Mouse (Mus musculus) lung, adult 10 weeks (tissue): Measurements from ENCODE around the gene Dnaaf3. TPM values are rescaled to one million over a fixed set of nuclear protein-coding genes. Genes with fewer than 3 reads are reported as not detected.

Source experiments
- polyA plus RNA-seq: library from polyadenylated mRNA; stranded (reverse); fragments of 350-450 nt; fragmentation: Illumina TruSeq; extraction: RNeasy Lipid Tissue Mini Kit (QIAGEN cat#74804); gene quantifications from one replicate; pipeline ENCODE4 v1.2.3, GENCODE M21; 2014; ENCODE audit warnings: low read depth, low replicate concordance; ENCODE audit not compliant: insufficient read depth

Gene Dnaaf3
- 5.0 TPM for polyA plus RNA-seq

DNA sequence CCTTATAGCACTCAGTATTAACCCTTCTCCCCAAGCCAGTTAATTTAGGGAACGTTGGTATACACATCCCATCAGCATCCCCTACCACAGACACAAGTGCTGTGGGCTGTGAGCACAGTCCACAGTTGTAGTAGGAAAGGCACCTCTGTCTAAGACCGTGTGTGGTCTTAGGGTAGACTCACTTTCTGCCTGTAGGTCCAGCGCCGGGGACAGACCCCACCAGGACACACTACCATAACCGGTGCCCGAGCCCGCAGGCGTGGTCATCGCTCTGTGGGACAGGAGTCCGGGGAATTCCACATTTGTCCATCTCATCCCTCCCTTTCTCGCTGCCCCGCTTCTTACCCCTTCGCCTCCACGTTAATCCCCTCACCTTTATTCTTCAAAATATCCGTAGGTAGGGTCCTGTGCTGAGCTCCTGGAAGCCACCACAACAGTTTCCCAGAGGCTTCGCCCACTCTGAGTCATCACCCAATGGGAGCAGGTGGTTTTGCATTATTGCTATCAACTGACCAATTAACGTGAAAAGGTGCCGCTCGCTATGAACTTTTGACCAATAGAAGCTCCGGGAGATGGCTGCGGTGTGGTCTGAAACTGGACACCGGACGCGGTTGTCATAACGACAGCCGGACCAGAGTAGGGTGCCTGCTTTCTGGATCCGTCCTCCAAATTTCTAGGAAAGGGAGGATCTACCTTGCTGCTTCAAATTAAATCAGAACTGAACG is at the start of gene Dnaaf3:
TSS of gene Dnaaf3 (minus strand) at position 449 of the 725 bp plus-strand sequence.

DNA sequence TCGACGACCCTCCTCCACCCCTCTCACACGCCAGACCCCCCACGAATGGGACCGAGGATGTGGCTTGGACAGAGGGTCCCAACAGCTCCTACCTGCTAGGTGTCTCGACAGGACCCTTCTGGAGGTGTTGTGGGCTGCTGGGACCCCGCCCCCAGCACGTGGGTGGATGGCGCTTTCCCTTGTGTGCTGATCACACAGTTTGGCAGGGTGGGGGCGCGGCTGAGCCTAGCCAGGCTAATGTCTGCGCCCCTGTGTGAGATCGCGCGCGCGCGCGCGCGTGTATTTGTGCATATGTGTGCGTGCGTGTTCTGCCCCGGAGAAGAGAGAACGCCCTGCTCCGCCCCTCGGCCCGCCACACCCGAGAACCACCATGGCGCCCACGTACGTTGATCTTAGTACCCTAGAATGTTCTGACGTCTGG is 15.0 kb upstream of the Dnaaf3 start, which contains the start of gene Syt5:
TSS of gene Syt5 (minus strand) at position 321 of the 421 bp plus-strand sequence.

DNA sequence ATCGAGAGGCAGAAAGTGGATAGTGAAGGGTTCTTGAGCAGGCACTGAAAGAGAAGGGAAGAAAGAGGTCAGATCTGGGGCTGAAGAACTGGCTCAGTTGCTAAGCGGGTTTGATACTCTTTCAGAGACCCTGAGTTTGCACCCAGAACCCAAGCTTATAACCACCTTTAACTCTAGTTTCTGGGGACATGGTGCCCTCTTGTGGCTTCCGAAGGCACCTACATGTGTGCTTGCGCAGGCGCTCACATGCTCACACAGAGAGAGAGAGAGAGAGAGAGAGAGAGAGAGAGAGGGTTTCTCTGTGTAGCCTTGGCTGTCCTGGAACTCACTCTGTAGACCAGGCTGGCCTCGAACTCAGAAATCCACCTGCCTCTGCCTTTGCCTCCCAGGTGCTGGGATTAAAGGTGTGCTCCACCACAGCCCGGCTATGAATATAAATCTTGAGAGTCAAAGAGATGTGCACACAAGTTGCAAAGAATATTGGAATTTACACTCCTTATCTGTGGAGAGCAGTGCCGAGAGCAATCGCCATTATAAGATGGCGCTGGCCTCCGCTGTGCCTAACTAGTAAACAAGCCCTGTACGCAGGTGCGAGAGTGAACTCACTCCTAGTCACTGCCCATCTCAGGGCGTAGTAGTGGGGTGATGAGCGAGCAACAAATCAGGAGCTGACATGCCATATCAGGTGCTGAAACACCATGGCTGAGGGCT is 7.9 kb downstream of the Dnaaf3 start, which contains the start of gene Tnni3:
TSS of gene Tnni3 (minus strand) at position 18 of the 711 bp plus-strand sequence.

DNA sequence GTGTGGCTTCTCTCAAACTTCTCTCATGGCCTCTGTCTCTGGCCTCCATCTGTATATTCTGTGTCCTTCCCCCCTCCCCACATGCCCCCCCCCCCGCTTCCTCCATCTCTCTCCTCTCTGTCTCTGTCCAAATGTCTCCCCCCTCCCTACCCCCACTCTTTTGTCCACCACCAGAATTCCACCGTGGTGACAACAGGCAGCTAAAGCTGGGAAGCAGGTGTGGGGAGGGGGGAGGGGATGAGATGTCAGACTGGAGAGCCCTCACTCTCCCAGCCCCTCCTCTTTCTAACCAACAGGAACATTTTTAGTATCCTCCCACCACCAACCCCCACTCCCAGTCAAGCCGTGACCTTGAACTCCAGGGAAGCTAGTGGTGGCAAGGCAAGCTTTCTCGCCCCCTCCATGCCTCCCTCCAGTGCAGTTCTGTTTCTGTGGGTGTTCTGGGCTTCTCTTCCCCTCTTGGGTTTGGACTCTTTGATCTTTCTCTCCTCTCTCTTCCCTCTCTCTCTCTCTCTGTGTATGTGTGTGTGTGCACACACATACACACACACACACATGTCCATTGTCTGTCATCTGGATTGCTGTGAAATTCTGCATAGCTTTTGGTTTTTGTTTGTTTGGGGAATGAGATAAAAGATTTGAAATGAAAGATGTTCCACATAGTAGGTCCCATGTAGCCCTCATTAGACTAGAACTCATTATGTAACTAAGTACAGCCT is 15.8 kb downstream of the Dnaaf3 start, which contains the start of gene Tnnt1:
TSS of gene Tnnt1 (minus strand) at position 51 of the 719 bp plus-strand sequence.

DNA sequence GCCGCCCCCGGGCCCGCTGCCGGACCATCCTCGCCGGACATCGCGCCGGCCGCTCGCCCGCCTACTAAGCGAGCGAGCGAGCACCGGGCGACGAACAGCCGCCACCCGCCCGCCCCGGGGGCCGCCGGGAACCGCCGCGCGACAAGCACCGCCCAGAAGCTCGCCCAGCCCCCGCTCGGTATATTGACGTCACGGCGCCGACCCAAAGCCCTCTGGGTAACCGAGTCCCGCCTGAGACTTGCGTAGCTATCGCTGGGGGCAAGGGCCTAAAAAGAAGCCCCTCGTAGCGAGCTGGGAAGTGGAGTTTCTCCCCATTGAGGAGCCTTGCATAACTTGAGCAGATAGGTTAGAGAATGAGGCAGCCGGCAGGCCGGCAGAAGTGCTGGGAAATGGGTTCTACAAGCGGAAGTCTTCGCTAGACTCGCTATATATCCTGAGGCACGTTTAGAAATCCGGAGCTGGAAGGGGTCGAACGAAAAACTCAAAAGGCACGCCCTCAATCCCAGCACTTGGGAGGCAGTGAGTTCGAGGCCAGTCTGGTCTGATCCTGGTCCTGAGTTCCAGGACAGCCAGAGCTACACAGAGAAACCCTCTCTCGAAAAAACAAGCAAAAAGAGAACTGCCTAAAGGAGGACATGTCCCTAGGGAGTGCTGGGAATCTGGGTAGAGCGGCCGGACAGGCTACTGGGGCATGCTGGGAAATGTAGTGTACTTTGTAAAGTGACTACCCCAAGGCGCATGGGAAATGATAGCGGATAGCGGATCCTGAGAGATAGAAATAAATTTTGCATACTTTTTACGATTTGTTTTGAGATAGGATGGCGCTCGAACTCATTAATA is 30.5 kb downstream of the Dnaaf3 start, which contains the start of gene Ppp1r12c:
TSS of gene Ppp1r12c (minus strand) at position 123 of the 840 bp plus-strand sequence.

Other genes starting within 250 kb of the Dnaaf3 start
- gene Ncr1, start 194.7 kb downstream of the Dnaaf3 start, polyA plus RNA-seq, result 4.6 TPM
- 0.15 TPM for gene Gp6, start 134.7 kb downstream of the Dnaaf3 start, polyA plus RNA-seq
- 5.5 TPM for gene Rdh13, start 86.8 kb downstream of the Dnaaf3 start, polyA plus RNA-seq
- gene Eps8l1, start 71.8 kb downstream of the Dnaaf3 start, polyA plus RNA-seq, result 16.4 TPM
- gene Ppp1r12c, start 30.8 kb downstream of the Dnaaf3 start, polyA plus RNA-seq, result 87.5 TPM
- 4.2 TPM for gene Tnnt1, start 16.1 kb downstream of the Dnaaf3 start, polyA plus RNA-seq
- gene Tnni3, start 8.2 kb downstream of the Dnaaf3 start, polyA plus RNA-seq, result 179 TPM
- 10.7 TPM for gene Syt5, start 15.1 kb upstream of the Dnaaf3 start, polyA plus RNA-seq
- gene Ptprh, start 71.6 kb upstream of the Dnaaf3 start, polyA plus RNA-seq, result 0.21 TPM
- gene Tmem86b, start 99.0 kb upstream of the Dnaaf3 start, polyA plus RNA-seq, result 2.6 TPM
- 37.5 TPM for gene Ppp6r1, start 126.6 kb upstream of the Dnaaf3 start, polyA plus RNA-seq
- 36.3 TPM for gene Hspbp1, start 152.6 kb upstream of the Dnaaf3 start, polyA plus RNA-seq
- gene Brsk1, start 158.2 kb upstream of the Dnaaf3 start, polyA plus RNA-seq, result 1.5 TPM
- gene Tmem150b, start 192.8 kb upstream of the Dnaaf3 start, polyA plus RNA-seq, result 1.7 TPM
- 17.6 TPM for gene Kmt5c, start 207.7 kb upstream of the Dnaaf3 start, polyA plus RNA-seq
- 80.5 TPM for gene Cox6b2, start 220.6 kb upstream of the Dnaaf3 start, polyA plus RNA-seq
- not detected for gene Fam71e2, start 238.8 kb upstream of the Dnaaf3 start, polyA plus RNA-seq